Mouse (Mus musculus) liver, adult (tissue): Measurements from ENCODE around the gene Cdca7.

Experiments used
- GATA4 ChIP-seq: IDR thresholded peaks from 2 replicates; pipeline ENCODE4 v1.6.1; 2014; ENCODE audit warnings: mild to moderate bottlenecking, low read length; ENCODE audit not compliant: insufficient replicate concordance

The Cdca7 gene

GRCm38 (mm10) chr2:72475423-72475796 lies 549 bp upstream of the Cdca7 start:
- no peak for TF ChIP-seq GATA4

- TF ChIP-seq GATA4 = no peak
These were observed 690 bp downstream of the Cdca7 start for GRCm38 (mm10) chr2:72476486-72477211.

GRCm38 (mm10) chr2:72477221-72477620 lies 1.3 kb downstream of the Cdca7 start:
- no peak for TF ChIP-seq GATA4

- no peak for TF ChIP-seq GATA4
These were observed 2.2 kb downstream of the Cdca7 start for GRCm38 (mm10) chr2:72478176-72478575.

GRCm38 (mm10) chr2:72478921-72479320 lies 3.0 kb downstream of the Cdca7 start:
- no peak for TF ChIP-seq GATA4

- TF ChIP-seq GATA4 = no peak
These were observed 3.9 kb downstream of the Cdca7 start for GRCm38 (mm10) chr2:72479818-72480217.

- TF ChIP-seq GATA4 = no peak
These were observed 15.7 kb downstream of the Cdca7 start for GRCm38 (mm10) chr2:72491650-72492049.

- TF ChIP-seq GATA4 = no peak
These were observed 17.1 kb downstream of the Cdca7 start for GRCm38 (mm10) chr2:72493039-72493438.

- no peak for TF ChIP-seq GATA4
These were observed 23.2 kb downstream of the Cdca7 start for GRCm38 (mm10) chr2:72499074-72499721.

- no peak for TF ChIP-seq GATA4
These were observed 23.9 kb downstream of the Cdca7 start for GRCm38 (mm10) chr2:72499782-72500411.

- no peak for TF ChIP-seq GATA4
These were observed 26.3 kb downstream of the Cdca7 start for GRCm38 (mm10) chr2:72502041-72502813.

GRCm38 (mm10) chr2:72503646-72504045 lies 27.7 kb downstream of the Cdca7 start:
- TF ChIP-seq GATA4 = no peak

- TF ChIP-seq GATA4 = no peak
These were observed 32.1 kb downstream of the Cdca7 start for GRCm38 (mm10) chr2:72507855-72508635.

GRCm38 (mm10) chr2:72508891-72509290 lies 32.9 kb downstream of the Cdca7 start:
- no peak for TF ChIP-seq GATA4

GRCm38 (mm10) chr2:72515526-72515925 lies 39.6 kb downstream of the Cdca7 start:
- no peak for TF ChIP-seq GATA4
